In the genomic region with DNA sequence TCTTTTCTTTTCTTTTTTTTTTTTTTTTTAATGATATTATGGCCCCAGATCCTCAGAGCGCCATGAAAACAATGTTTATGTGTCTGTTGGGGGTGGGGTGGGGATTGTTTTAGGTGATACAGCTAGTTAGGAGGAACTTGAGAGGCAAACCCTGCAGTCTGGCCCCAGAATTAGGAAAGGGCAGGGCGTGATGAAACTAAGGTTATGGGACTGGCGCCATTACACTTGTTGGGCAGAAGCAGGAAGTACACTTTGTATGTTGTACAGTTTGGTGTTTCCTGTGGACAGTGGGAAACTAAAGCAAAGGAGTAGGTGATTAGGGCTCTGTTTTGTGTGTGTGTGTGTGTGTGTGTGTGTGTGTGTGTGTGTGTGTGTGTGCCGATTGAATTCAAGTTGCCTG, we compare ENCODE assay signal across 8 mouse cellular contexts. TPM values are rescaled to one million over a fixed set of nuclear protein-coding genes. Genes with fewer than 3 reads are reported as not detected.
DNase-seq lines count a peak whose midpoint lies in the region; ATAC-seq and TF ChIP-seq lines count a peak whose summit lies in the region.

No protein-coding gene starts in this region.

- H3K4me2 ChIP-seq in hindbrain, embryonic 11.5 days (replicated peaks; ENCODE audit: low read depth, low read length): peak overlapping the region; percentile 77; the same call in 1 of the 2 replicates
- H3K4me2 ChIP-seq in neural tube, embryonic 12.5 days (replicated peaks): peak overlapping the region; percentile 78

- H3K4me1 ChIP-seq in heart, embryonic 10.5 days: peaks cover 19% of the 10 kb centered on the region; the same call in 1 of the 2 replicates
- no peaks in the 10 kb centered on the region for H3K4me1 ChIP-seq in hindbrain, embryonic 11.5 days (replicated peaks; ENCODE audit: control insufficient read depth, insufficient read depth, low read length)
- peaks cover 13% of the 10 kb centered on the region for H3K4me1 ChIP-seq in neural tube, embryonic 12.5 days

- no peaks in the 10 kb centered on the region for H3K9me3 ChIP-seq in heart, embryonic 10.5 days
- no peaks in the 10 kb centered on the region for H3K9me3 ChIP-seq in hindbrain, embryonic 11.5 days (ENCODE audit: control insufficient read depth, low read length)
- no peaks in the 10 kb centered on the region for H3K9me3 ChIP-seq in neural tube, embryonic 12.5 days

- H3K4me3 ChIP-seq in heart, embryonic 10.5 days: peak overlapping the region; percentile 99
- H3K4me3 ChIP-seq in hindbrain, embryonic 11.5 days (ENCODE audit: low read depth, low read length): no peak overlapping the region; the same call in 1 of the 2 replicates
- no peak overlapping the region for H3K4me3 ChIP-seq in neural tube, embryonic 12.5 days

- H3K36me3 ChIP-seq in heart, embryonic 10.5 days: peaks cover 39% of the 10 kb centered on the region
- H3K36me3 ChIP-seq in hindbrain, embryonic 11.5 days (ENCODE audit: control insufficient read depth, insufficient read depth, low read length): no peaks in the 10 kb centered on the region
- peaks cover 21% of the 10 kb centered on the region for H3K36me3 ChIP-seq in neural tube, embryonic 12.5 days

- TF ChIP-seq CTCF in brain, embryonic 14.5 days (IDR thresholded peaks at IDR 0.05; ENCODE audit: borderline replicate concordance, extremely low read depth, insufficient read depth, insufficient read length): no peak

- TF ChIP-seq POLR2A in brain, embryonic 14.5 days (IDR thresholded peaks at IDR 0.05; ENCODE audit: borderline replicate concordance, extremely low read depth, insufficient read depth, insufficient read length, poor library complexity, severe bottlenecking): no peak

- no peak for DNase-seq in heart, embryonic 10.5 days (ENCODE audit: low spot score)
- DNase-seq in heart, postnatal 36 days: no peak
- peak; percentile 15 for DNase-seq in brain, embryonic 14.5 days (ENCODE audit: low read depth)
- peak; percentile 19 for DNase-seq in hindbrain, embryonic 11.5 days (ENCODE audit: low spot score)
- DNase-seq in lung, adult 18-20 months: peak; percentile 59 to 67
- no peak for DNase-seq in right cerebral cortex, adult 2 months (ENCODE audit: low spot score in 2 of 2)
- DNase-seq in left cerebral cortex, adult 9 months (ENCODE audit: low spot score in 2 of 2): no peak

- no peak overlapping the region for H3K9ac ChIP-seq in hindbrain, embryonic 11.5 days (ENCODE audit: low read depth, low read length)
- no peak overlapping the region for H3K9ac ChIP-seq in neural tube, embryonic 12.5 days

- intact Hi-C loops in heart, postnatal 36 days (cut with DNase I): loop anchor here (5.0 to 10.0 kb wide), 3 partner anchors 37 to 475 kb away; no protein-coding TSS in a partner anchor

- WGBS in heart, embryonic 10.5 days: 45% methylated on average over 4 of the region's 4 CpGs
- WGBS in hindbrain, embryonic 11.5 days: 59% methylated on average over 4 of the region's 4 CpGs
- 46% methylated on average over 4 of the region's 4 CpGs for WGBS in neural tube, embryonic 12.5 days

- peak overlapping the region; percentile 99; the same call in 1 of the 2 replicates for H3K27ac ChIP-seq in heart, embryonic 10.5 days
- H3K27ac ChIP-seq in hindbrain, embryonic 11.5 days (ENCODE audit: low read depth, low read length): no peak overlapping the region
- no peak overlapping the region for H3K27ac ChIP-seq in neural tube, embryonic 12.5 days

- no peaks in the 10 kb centered on the region for H3K27me3 ChIP-seq in heart, embryonic 10.5 days (ENCODE audit: insufficient read depth, poor library complexity, severe bottlenecking)
- no peaks in the 10 kb centered on the region for H3K27me3 ChIP-seq in hindbrain, embryonic 11.5 days (ENCODE audit: control insufficient read depth, insufficient read depth, low read length)
- no peaks in the 10 kb centered on the region for H3K27me3 ChIP-seq in neural tube, embryonic 12.5 days (replicated peaks)

- no peak for ATAC-seq in hindbrain, embryonic 11.5 days (ENCODE audit: low FRiP score)
- ATAC-seq in neural tube, embryonic 12.5 days (ENCODE audit: low FRiP score, low read depth): no peak

RNA-seq across cellular contexts. Expression of a gene that starts 0.8 kb away (rescaled TPM):
- 24.3 and 24.6 TPM in 2 replicates for polyA plus RNA-seq in heart, embryonic 10.5 days (2016; fragmentation: Nextera tagmentation; extraction: Ambion mirVana)
- total RNA-seq in heart, postnatal 36 days (2021): 100 to 1,000 TPM; 100 to 106 TPM
- polyA plus RNA-seq in brain, embryonic 14.5 days (2012; rRNA removed): 31.6 and 33.8 TPM in 2 replicates
- polyA plus RNA-seq in hindbrain, embryonic 11.5 days (2014; fragmentation: Nextera tagmentation; extraction: Ambion mirVana): 10.2 and 13.4 TPM in 2 replicates
- polyA plus RNA-seq in neural tube, embryonic 12.5 days (2016; fragmentation: Nextera tagmentation; extraction: Ambion mirVana): 21.3 and 23.7 TPM in 2 replicates

RNA-seq across cellular contexts. Expression of a gene that starts 34.7 kb away (rescaled TPM):
- polyA plus RNA-seq in heart, embryonic 10.5 days (2016; fragmentation: Nextera tagmentation; extraction: Ambion mirVana): 308 and 314 TPM in 2 replicates
- total RNA-seq in heart, postnatal 36 days (2021): 100 to 1,000 TPM; 158 to 175 TPM
- polyA plus RNA-seq in brain, embryonic 14.5 days (2012; rRNA removed): 130 and 162 TPM in 2 replicates
- polyA plus RNA-seq in hindbrain, embryonic 11.5 days (2014; fragmentation: Nextera tagmentation; extraction: Ambion mirVana): 279 TPM in 2 replicates
- 230 and 234 TPM in 2 replicates for polyA plus RNA-seq in neural tube, embryonic 12.5 days (2016; fragmentation: Nextera tagmentation; extraction: Ambion mirVana)

RNA-seq across cellular contexts. Expression of a gene that starts 51.6 kb away (rescaled TPM):
- polyA plus RNA-seq in heart, embryonic 10.5 days (2016; fragmentation: Nextera tagmentation; extraction: Ambion mirVana): 0.82 and 0.85 TPM in 2 replicates
- total RNA-seq in heart, postnatal 36 days (2021): 1 to 10 TPM; 2.3 to 2.9 TPM
- polyA plus RNA-seq in brain, embryonic 14.5 days (2012; rRNA removed): 0.66 and 0.92 TPM in 2 replicates
- 1.2 and 1.5 TPM in 2 replicates for polyA plus RNA-seq in hindbrain, embryonic 11.5 days (2014; fragmentation: Nextera tagmentation; extraction: Ambion mirVana)
- polyA plus RNA-seq in neural tube, embryonic 12.5 days (2016; fragmentation: Nextera tagmentation; extraction: Ambion mirVana): 1.1 and 1.2 TPM in 2 replicates

RNA-seq across cellular contexts. Expression of a gene that starts 51.7 kb away (rescaled TPM):
- 65.3 and 75.4 TPM in 2 replicates for polyA plus RNA-seq in heart, embryonic 10.5 days (2016; fragmentation: Nextera tagmentation; extraction: Ambion mirVana)
- 10 to 100 TPM; 15.9 to 22.1 TPM for total RNA-seq in heart, postnatal 36 days (2021)
- polyA plus RNA-seq in brain, embryonic 14.5 days (2012; rRNA removed): 27.6 and 38.6 TPM in 2 replicates
- polyA plus RNA-seq in hindbrain, embryonic 11.5 days (2014; fragmentation: Nextera tagmentation; extraction: Ambion mirVana): 71.4 and 73.8 TPM in 2 replicates
- 67.1 TPM in 2 replicates for polyA plus RNA-seq in neural tube, embryonic 12.5 days (2016; fragmentation: Nextera tagmentation; extraction: Ambion mirVana)

Comparison
In these comparisons a context has a peak if more than half of its experiments do, and no peak if none do; other contexts are left out.
1. DNase-seq: peak in brain, embryonic 14.5 days (single experiment), hindbrain, embryonic 11.5 days (single experiment) and lung, adult 18-20 months (2 of 2); none in heart, embryonic 10.5 days (single experiment), heart, postnatal 36 days (0 of 2), right cerebral cortex, adult 2 months (0 of 2) and left cerebral cortex, adult 9 months (0 of 2).